In genomic region chr13:98356176-98356972, GRCm38 (mm10) we compare ENCODE assay signal across 10 mouse cellular contexts. TPM values are rescaled to one million over a fixed set of nuclear protein-coding genes. Genes with fewer than 3 reads are reported as not detected.
DNase-seq lines count a peak whose midpoint lies in the region.
"Had no signal": no experiment of that assay in that cellular context is flagged by ENCODE, and none has a peak within 500 bp of the region (broad histone marks: within the 10 kb centered on the region; RNA-seq: fewer than 3 reads in every experiment).

No protein-coding gene starts in this region.

- H3K4me3 ChIP-seq in midbrain, embryonic 10.5 days, result peak overlapping the region; percentile 66

- peak overlapping the region; percentile 86 for H3K27ac ChIP-seq in midbrain, embryonic 10.5 days (replicated peaks)

- peaks cover 100% of the 10 kb centered on the region for H3K27me3 ChIP-seq in midbrain, embryonic 10.5 days (ENCODE audit: low read depth, poor library complexity, severe bottlenecking)

- DNase-seq in embryo, embryonic 10.5 days (ENCODE audit: low spot score), result peak; percentile 66
- DNase-seq in embryo, embryonic 10 days (ENCODE audit: low spot score), result no peak
- peak; percentile 38 for DNase-seq in MN1 (ENCODE audit: low spot score)
- peak; percentile 26 for DNase-seq in forelimb bud, embryonic 11.5 days (ENCODE audit: low read depth, low spot score)
- no peak for DNase-seq in midbrain, embryonic 10.5 days (ENCODE audit: low spot score)
- DNase-seq in lung, postnatal 14 days, result no peak
- DNase-seq in spleen, postnatal 10 days (ENCODE audit: low spot score in 2 of 2), result no peak
- no peak for DNase-seq in kidney, adult 9 months
- DNase-seq: cerebellum, adult 11-12 months; gastrocnemius, postnatal 25 days had no signal

- peaks cover 51% of the 10 kb centered on the region for H3K4me1 ChIP-seq in midbrain, embryonic 10.5 days

- no peaks in the 10 kb centered on the region for H3K9me3 ChIP-seq in midbrain, embryonic 10.5 days (replicated peaks)

- H3K36me3 ChIP-seq in midbrain, embryonic 10.5 days, result no peaks in the 10 kb centered on the region

- WGBS in midbrain, embryonic 10.5 days, result 2% methylated on average over 9 of the region's 9 CpGs

RNA-seq across cellular contexts. Expression of gene Foxd1, which starts 2.3 kb away (rescaled TPM):
- 3.4 and 3.7 TPM in 2 replicates for polyA plus RNA-seq in midbrain, embryonic 10.5 days (2016; fragmentation: Nextera tagmentation; extraction: Ambion mirVana)

RNA-seq across cellular contexts. Expression of gene Btf3, which starts 39.6 kb away (rescaled TPM):
- 640 and 750 TPM in 2 replicates for polyA plus RNA-seq in midbrain, embryonic 10.5 days (2016; fragmentation: Nextera tagmentation; extraction: Ambion mirVana)

Comparison
In these comparisons a context has a peak if more than half of its experiments do, and no peak if none do; other contexts are left out.
1. DNase-seq: peak in embryo, embryonic 10.5 days (single experiment), MN1 (single experiment) and forelimb bud, embryonic 11.5 days (single experiment); none in embryo, embryonic 10 days (single experiment), midbrain, embryonic 10.5 days (single experiment), lung, postnatal 14 days (single experiment), spleen, postnatal 10 days (0 of 2) and kidney, adult 9 months (single experiment).